Mouse (Mus musculus) frontal cortex, postnatal 36 days (tissue): ENCODE data around the gene Klhl29.

Experiments used
- DNase-seq, 2 experiments: peaks; one replicate each; pipeline ENCODE4 v3.0.0; 2022; ENCODE audit warnings: low spot score in 2 of 2

Gene Klhl29

DNA sequence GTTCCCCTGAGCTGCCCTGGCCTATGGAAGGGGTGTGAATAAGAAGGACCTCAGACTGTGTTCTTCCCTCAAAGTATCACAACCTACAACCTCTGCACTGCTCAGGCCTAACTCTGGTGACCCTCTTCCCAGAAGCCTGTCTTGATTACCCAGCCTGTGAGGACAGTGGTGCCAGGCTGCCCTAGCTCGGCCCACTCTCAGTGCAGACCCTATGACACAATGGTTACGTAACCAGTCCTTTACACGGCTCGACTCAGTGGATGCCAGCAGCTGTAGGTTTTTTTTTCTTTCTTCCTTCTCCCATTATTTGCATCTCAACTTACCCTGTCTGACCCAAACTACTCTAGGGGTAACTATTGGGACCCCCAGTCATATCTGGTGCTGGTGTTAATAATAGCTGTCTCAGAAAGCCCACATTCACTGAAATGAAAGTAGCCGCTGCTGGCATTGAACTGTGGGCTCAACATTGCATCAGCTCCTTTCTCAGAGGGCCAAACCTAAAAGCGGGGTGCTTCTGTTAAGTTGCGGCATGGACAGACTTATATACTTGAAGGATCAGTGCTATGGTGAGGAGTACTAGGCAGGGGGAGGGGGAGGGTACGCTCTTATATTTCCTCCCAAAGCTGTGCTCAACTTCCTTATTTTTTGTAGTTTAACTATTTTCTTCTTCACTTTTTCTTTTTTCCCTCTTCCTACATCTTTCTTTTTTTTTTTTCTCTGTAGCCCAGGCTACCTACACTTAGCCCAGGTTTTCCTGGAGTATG is 152.9 kb downstream of the Klhl29 start:
- no peak for DNase-seq

DNA sequence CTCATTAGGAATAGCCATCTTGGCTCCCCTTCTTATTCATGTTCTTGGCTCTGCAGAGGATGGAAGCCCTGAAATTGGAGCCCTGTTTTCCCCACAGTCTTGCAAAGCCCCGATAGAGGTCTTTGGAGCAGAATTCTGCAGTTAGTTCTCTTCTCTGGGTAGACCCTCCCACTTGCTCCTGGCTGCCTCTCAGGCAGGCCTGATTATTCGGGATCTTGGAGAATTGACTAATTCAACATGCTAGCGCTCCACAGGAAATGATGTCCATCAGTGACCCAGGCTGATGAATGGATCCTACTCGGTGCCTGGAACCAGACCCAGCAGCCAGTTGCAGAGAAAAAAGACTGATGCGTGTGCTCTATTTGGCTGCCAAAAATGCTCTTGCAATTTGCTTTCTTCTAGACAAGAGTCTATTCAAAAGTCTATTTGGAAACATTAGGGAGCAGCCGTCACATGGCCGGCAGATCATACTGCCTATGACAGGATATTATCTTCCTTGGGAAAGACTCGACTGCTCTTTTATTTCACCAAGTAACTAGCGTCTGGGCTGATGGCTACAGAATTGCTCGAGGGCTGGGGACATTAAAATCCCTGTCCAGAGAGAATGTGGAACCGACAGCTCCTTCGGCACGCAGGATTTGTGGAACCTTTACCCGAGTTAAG is 155.4 kb downstream of the Klhl29 start:
- DNase-seq = no peak

DNA sequence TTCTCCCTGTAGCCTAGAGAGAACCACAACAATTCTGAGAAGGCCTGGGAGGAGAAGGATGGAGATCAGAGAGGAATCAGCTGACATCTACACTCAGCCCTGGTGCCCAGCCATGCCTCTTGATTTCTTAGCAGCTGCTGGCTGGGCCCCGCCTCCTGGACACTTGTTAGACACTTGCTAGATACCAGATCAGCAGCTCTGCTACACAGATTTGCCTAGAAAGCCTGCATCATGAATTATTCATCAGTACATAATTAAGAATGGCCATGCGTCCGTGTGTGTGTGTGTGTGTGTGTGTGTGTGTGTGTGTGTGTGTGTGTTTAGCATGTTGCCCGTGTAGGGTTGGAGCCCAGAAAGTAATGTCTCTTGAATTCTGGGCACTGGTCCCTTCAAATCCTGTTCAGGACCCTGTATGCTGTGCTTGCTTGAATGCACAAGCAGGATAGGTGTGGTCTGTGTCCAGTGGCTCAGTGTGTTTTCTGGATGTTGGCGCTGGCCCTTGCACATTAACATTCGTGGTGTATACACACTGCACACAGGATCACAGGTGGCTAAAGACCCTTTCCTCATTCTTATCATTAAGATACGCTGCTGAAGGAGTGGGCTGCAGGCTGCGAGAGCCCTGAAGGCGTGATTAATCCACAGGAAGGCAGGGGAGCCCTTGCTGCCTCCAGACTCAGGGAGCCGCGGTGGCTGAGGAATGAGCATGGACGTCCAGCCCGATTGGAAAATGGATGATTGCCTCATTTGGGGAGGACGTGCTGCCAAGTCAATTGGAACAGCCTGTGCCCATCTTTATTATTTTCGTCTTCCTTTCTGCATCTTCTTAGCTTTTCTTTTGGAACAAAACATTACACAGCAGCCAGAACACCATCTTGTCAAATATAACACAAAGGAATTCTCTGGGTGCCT is 159.4 kb downstream of the Klhl29 start:
- no peak for DNase-seq

- DNase-seq = no peak
These were observed 161.2 kb downstream of the Klhl29 start for GRCm38 (mm10) chr12:5214266-5214665.

- DNase-seq = peak; percentile 74 to 76
These were observed 162.0 kb downstream of the Klhl29 start for GRCm38 (mm10) chr12:5213339-5214104.

GRCm38 (mm10) chr12:5211884-5212283 is 163.6 kb downstream of the Klhl29 start:
- DNase-seq = no peak

GRCm38 (mm10) chr12:5210786-5211185 is 164.7 kb downstream of the Klhl29 start:
- peak; percentile 79 to 83 for DNase-seq

- no peak for DNase-seq
These were observed 167.3 kb downstream of the Klhl29 start for GRCm38 (mm10) chr12:5207941-5208905.

DNA sequence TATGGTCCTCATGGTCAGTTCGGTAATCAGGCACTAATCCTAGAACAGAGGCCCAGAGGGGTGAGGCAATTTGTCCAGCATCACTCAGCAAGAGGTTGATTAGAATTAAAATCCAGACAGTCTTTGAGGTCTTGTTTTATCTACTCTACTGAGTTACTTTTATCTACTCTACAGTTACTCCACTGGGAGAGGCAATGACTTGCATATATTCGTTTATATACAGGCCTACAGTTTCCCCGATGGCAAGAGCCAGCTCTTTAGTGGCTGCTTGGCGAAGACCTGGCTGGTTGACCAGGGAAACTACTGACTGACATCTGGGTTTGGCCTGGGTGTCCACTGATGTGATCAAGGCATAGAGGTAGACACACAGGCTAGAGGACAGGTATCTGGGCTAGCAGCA is 168.3 kb downstream of the Klhl29 start:
- DNase-seq = no peak

- DNase-seq = no peak
These were observed 171.2 kb downstream of the Klhl29 start for GRCm38 (mm10) chr12:5204071-5204840.

DNA sequence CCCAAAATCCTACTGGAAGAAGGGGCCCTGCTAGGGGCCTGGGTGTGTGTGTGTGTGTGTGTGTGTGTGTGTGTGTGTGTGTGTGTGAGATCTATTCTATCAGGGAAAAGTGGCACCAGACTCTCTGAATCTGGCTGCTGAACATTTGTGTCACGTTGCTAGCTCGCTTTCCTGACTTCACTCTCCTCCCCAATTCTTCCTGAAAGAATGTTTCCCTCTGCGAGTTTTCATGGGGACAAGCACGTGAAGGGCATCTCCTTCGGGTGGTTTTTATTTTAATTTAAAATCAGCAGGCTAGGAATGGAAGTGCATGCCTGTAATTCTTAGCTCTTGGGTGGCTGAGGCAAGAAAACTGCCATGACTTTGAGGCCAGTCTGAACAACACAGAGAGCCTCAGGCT is 172.1 kb downstream of the Klhl29 start:
- no peak for DNase-seq

GRCm38 (mm10) chr12:5198254-5198653 is 177.2 kb downstream of the Klhl29 start:
- DNase-seq = no peak

DNA sequence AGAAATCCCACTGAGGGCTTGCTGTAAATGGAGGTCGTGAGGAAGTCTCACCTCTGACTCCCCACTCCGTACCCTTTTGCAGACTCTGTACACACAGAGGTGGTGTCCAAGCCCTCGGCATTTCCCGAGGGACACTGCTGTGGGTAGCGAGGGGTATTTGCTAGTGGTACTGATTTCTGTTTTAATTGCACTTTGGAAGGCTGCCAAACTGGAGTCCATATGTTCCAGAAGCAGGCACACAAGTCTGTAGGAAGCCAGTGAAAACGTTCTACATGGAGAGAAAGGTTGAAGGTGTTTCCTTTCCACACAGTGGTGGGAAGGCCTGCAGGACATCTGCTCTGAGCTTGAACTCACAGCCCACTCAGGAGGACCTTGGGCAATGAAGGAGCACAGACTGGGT is 181.3 kb downstream of the Klhl29 start:
- DNase-seq = no peak

- no peak for DNase-seq
These were observed 183.1 kb downstream of the Klhl29 start for GRCm38 (mm10) chr12:5192380-5192718.

DNA sequence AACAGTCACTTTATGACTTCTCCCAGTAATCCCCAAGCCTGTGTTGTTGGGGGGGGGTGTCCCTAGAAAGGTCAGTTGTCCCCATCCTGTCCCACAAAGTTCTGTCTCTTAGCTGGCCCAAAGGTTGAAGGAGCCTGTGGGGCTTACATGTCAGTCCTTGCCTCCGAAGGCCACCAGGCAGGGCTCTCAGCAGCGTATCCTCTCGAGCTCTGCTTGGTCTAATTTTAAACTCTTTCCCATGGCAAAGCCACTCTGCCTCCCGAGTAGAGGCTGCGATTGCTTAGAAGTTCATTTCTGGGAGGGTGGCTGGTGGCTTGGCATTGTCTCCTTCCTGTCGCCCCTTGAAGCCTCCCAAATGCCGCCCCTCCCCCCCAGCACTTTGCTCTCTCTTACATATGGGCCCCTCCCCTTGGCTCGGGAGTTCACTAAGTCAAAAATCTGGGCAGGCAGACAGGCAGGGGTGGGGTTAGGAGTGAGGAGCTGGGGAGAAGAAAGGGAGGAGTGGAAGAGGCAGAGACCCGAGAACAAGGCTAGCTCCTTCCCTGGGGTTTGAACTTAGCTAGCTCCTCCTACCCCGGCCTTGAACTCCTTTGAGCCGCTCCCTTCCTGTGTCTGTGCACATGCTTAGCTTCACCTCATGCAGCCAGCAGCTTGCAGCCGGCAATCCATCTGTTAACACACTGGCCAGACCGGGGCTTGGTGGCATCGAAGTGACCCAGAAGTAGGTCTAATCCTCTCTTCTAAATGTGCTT is 183.7 kb downstream of the Klhl29 start:
- DNase-seq = no peak

DNA sequence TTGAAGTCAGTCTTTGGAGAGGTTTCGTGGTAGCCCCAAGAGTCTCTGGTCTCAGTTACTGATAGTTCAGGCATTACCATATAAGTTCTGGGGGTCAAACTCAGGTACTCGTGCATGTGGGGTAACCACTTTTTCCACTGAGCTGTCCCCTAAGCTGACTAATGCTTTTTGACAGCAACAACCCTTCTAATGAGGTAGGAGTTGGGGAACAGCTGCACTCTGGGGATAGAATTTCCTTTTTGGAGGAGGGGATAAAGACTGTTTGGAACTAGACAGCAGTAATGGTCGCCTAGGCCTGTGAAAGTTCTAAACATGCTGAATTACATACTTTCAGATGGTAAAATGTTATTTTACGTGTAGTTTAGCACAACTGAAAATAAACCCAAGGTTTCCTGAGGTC is 184.3 kb downstream of the Klhl29 start:
- no peak for DNase-seq

DNA sequence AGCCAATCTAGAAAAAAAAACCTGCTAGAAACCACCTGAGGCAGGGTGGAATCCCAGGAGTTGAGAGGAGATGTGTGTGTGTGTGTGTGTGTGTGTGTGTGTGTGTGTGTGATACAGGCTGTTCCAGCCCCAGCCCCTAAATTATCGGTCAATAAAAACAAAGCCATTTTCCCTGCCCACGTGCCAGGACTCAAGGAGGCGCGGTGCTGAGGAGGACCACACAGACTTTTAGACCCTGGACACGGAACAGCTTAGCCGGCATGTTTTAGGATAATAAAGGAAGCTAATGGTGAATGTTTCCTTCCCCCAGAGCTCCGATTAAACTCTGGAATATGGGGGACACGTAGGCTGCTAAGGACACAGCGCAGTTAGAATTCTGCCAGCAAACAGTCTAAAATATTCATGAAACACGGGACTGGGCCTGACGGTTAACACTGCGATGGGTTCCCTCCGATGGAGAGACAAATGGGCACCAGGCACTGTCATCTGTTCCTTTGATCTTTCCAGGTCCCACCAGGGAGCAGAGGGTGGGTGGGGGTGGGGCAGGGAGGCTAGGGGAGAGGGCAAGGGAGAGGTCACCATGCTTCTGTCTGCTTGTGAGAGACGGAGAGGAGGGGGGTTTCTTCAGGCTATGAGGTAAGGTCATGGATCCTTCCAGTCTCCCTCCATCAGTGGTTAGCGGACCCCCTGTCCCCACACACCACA is 185.9 kb downstream of the Klhl29 start:
- DNase-seq = no peak

DNA sequence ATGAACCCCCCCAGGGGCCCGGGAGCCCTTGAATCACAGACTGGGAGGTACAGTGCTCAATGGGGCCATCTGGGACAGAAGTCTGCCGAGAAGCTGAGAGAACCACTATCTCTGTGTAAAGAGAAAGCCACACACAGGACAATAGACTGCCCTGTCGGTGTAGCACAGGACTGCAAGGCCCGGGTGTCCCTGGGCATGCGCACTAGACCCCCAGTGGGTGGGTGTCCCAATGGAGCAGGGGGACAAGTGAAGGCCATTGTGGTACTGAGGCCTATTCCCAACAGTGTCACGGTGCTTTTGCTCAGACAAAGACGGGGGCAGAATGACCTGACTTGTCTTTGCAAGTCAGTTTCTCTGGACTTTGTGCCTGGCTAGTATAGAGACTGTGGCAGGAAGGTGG is 186.6 kb downstream of the Klhl29 start:
- DNase-seq = no peak
